Mouse (Mus musculus): Measurements from ENCODE around the gene Sema3e. TPM values are rescaled to one million over a fixed set of nuclear protein-coding genes. Genes with fewer than 3 reads are reported as not detected.

Sema3e gene
- total RNA-seq, 2 experiments from 2014 or later = 40.9 to 44.2 TPM

GRCm38 (mm10) chr5:14096196-14096595, 71.1 kb downstream of the Sema3e start:
- TF ChIP-seq CTCF (conservative IDR thresholded peaks at IDR 0.05) = no peak
- no peak overlapping the region for H3K27ac ChIP-seq
- no peak overlapping the region for H3K4me3 ChIP-seq
- DNase-seq (ENCODE audit: low spot score in 2 of 2) = no peak

- no peak overlapping the region for H3K27ac ChIP-seq
- no peak for TF ChIP-seq CTCF (conservative IDR thresholded peaks at IDR 0.05)
- no peak for DNase-seq (ENCODE audit: low spot score in 2 of 2)
- H3K4me3 ChIP-seq = no peak overlapping the region
These were observed 73.6 kb downstream of the Sema3e start for GRCm38 (mm10) chr5:14098677-14099076.

GRCm38 (mm10) chr5:14107365-14107764, 82.3 kb downstream of the Sema3e start:
- no peak for DNase-seq (ENCODE audit: low spot score in 2 of 2)
- H3K27ac ChIP-seq = no peak overlapping the region
- no peak for TF ChIP-seq CTCF (conservative IDR thresholded peaks at IDR 0.05)
- no peak overlapping the region for H3K4me3 ChIP-seq

GRCm38 (mm10) chr5:14109001-14109400, 83.9 kb downstream of the Sema3e start:
- TF ChIP-seq CTCF (conservative IDR thresholded peaks at IDR 0.05) = no peak

GRCm38 (mm10) chr5:14111401-14111800, 86.3 kb downstream of the Sema3e start:
- DNase-seq (ENCODE audit: low spot score in 2 of 2) = peak in 1 of 2 experiments; percentile 23
- Histone ChIP-seq H3K27ac (no peak overlapping the region), H3K4me3 (no peak overlapping the region)
- no peak for TF ChIP-seq CTCF (conservative IDR thresholded peaks at IDR 0.05)

More at GRCm38 (mm10) chr5:14109001-14109400, 83.9 kb downstream of the Sema3e start:
- H3K27ac ChIP-seq = no peak overlapping the region
- no peak overlapping the region for H3K4me3 ChIP-seq
- DNase-seq (ENCODE audit: low spot score in 2 of 2) = no peak

- no peak for TF ChIP-seq CTCF (conservative IDR thresholded peaks at IDR 0.05)
- DNase-seq (ENCODE audit: low spot score in 2 of 2) = no peak
- Histone ChIP-seq H3K4me3 (no peak overlapping the region), H3K27ac (no peak overlapping the region)
These were observed 96.8 kb downstream of the Sema3e start for GRCm38 (mm10) chr5:14121902-14122301.

- TF ChIP-seq CTCF (conservative IDR thresholded peaks at IDR 0.05) = no peak
- H3K4me3 ChIP-seq = no peak overlapping the region
- no peak for DNase-seq (ENCODE audit: low spot score in 2 of 2)
- no peak overlapping the region for H3K27ac ChIP-seq
These were observed 101.5 kb downstream of the Sema3e start for GRCm38 (mm10) chr5:14126591-14126990.

GRCm38 (mm10) chr5:14135929-14136328, 110.9 kb downstream of the Sema3e start:
- DNase-seq (ENCODE audit: low spot score in 2 of 2) = no peak
- Histone ChIP-seq H3K27ac (no peak overlapping the region), H3K4me3 (no peak overlapping the region)
- TF ChIP-seq CTCF (conservative IDR thresholded peaks at IDR 0.05) = no peak; the same call in 1 of the 2 replicates

GRCm38 (mm10) chr5:14138725-14139124, 113.6 kb downstream of the Sema3e start:
- Histone ChIP-seq H3K4me3 (no peak overlapping the region), H3K27ac (no peak overlapping the region)
- no peak for DNase-seq (ENCODE audit: low spot score in 2 of 2)
- TF ChIP-seq CTCF (conservative IDR thresholded peaks at IDR 0.05) = no peak

GRCm38 (mm10) chr5:14162579-14162978, 137.5 kb downstream of the Sema3e start:
- H3K4me3 ChIP-seq = no peak overlapping the region
- H3K27ac ChIP-seq = no peak overlapping the region
- no peak for TF ChIP-seq CTCF (conservative IDR thresholded peaks at IDR 0.05)
- DNase-seq (ENCODE audit: low spot score in 2 of 2) = peak; percentile 4 to 20

GRCm38 (mm10) chr5:14163280-14163679, 138.2 kb downstream of the Sema3e start:
- Histone ChIP-seq H3K27ac (no peak overlapping the region), H3K4me3 (no peak overlapping the region)
- TF ChIP-seq CTCF (conservative IDR thresholded peaks at IDR 0.05) = no peak
- no peak for DNase-seq (ENCODE audit: low spot score in 2 of 2)

GRCm38 (mm10) chr5:14167776-14168175, 142.7 kb downstream of the Sema3e start:
- H3K4me3 ChIP-seq = no peak overlapping the region
- DNase-seq (ENCODE audit: low spot score in 2 of 2) = no peak
- TF ChIP-seq CTCF (conservative IDR thresholded peaks at IDR 0.05) = peak; percentile 59
- no peak overlapping the region for H3K27ac ChIP-seq

GRCm38 (mm10) chr5:14173355-14174183, 148.5 kb downstream of the Sema3e start:
- no peak for TF ChIP-seq CTCF (conservative IDR thresholded peaks at IDR 0.05)
- no peak for DNase-seq (ENCODE audit: low spot score in 2 of 2)
- Histone ChIP-seq H3K4me3 (no peak overlapping the region), H3K27ac (no peak overlapping the region)

- no peak for TF ChIP-seq CTCF (conservative IDR thresholded peaks at IDR 0.05)
- no peak overlapping the region for H3K27ac ChIP-seq
These were observed 155.5 kb downstream of the Sema3e start for GRCm38 (mm10) chr5:14180571-14180970.

More at GRCm38 (mm10) chr5:14180571-14180970, 155.5 kb downstream of the Sema3e start:
- H3K4me3 ChIP-seq = no peak overlapping the region
- no peak for DNase-seq (ENCODE audit: low spot score in 2 of 2)

Data from layer of hippocampus, adult 2 months (tissue).